Mouse (Mus musculus): Measurements from ENCODE around the gene Ttc6. TPM values are rescaled to one million over a fixed set of nuclear protein-coding genes. Genes with fewer than 3 reads are reported as not detected.
A peak's percentile ranks its signal among the peaks of the same experiment; 100 is the strongest.

The Ttc6 gene
- polyA plus RNA-seq, 1 experiment from 2014 or later, result 0.92 TPM

GRCm38 (mm10) chr12:57787471-57787870 is 223.6 kb downstream of the Ttc6 start:
- WGBS, result 22% methylated on average over 5 of the region's 5 CpGs
- Histone ChIP-seq H3K4me3 (replicated peaks) (no peak overlapping the region), H3K9ac (no peak overlapping the region), H3K4me2 (replicated peaks) (no peak overlapping the region), H3K9me3 (no peaks in the 10 kb centered on the region), H3K4me1 (replicated peaks) (no peaks in the 10 kb centered on the region), H3K27ac (no peak overlapping the region), H3K27me3 (replicated peaks) (no peaks in the 10 kb centered on the region), H3K36me3 (no peaks in the 10 kb centered on the region)
- ATAC-seq, result 0 out of 2 replicates have a peak, but pooled peaks have one; percentile 55

Other genes with a start within 250 kb of the Ttc6 start
- 6.4 and 8.9 TPM in 2 replicates for gene Foxa1, start 17.2 kb upstream of the Ttc6 start, polyA plus RNA-seq (2015; fragmentation: Nextera tagmentation; extraction: Ambion mirVana)

Data from intestine, embryonic 15.5 days (tissue).